Mouse (Mus musculus) megakaryocyte-erythroid progenitor cell, adult 5-6 weeks (primary cell): ENCODE measurements at regions not wholly inside any gene's neighbourhood (a gene's known extent, or its start where the extent isn't known, plus 50 kb on each side); places are given as distances from the start of the nearest gene placed in this dataset.

Experiments
- ATAC-seq: replicated peaks from 2 replicates; pipeline ENCODE4 v1.8.0; 2016; ENCODE audit warnings: mild to moderate bottlenecking, inconsistent platforms; ENCODE audit not compliant: severe bottlenecking, poor library complexity, low FRiP score, low TSS enrichment

- 0 out of 2 replicates have a peak, but pooled peaks have one; percentile 59 for ATAC-seq
Observed at GRCm38 (mm10) chr9:117872387-117873081, 167.8 kb upstream of the Azi2 start.

GRCm38 (mm10) chr9:117872021-117872386, 168.3 kb upstream of the Azi2 start:
- no peak for ATAC-seq

GRCm38 (mm10) chr9:117870616-117871015, 169.7 kb upstream of the Azi2 start:
- no peak for ATAC-seq

- no peak for ATAC-seq
Observed at GRCm38 (mm10) chr9:117863944-117864343, 176.4 kb upstream of the Azi2 start.

GRCm38 (mm10) chr9:117863318-117863717, 177.0 kb upstream of the Azi2 start:
- ATAC-seq, result no peak

- ATAC-seq, result no peak
Observed at GRCm38 (mm10) chr9:117859580-117860045, 180.7 kb upstream of the Azi2 start.

GRCm38 (mm10) chr9:117843531-117843930, 196.8 kb upstream of the Azi2 start:
- no peak for ATAC-seq

- no peak for ATAC-seq
Observed at GRCm38 (mm10) chr9:117836696-117837380, 203.5 kb upstream of the Azi2 start.

- no peak for ATAC-seq
Observed at GRCm38 (mm10) chr9:117833586-117833985, 203.9 kb upstream of the Rbms3 start.

GRCm38 (mm10) chr9:117814661-117815060, 184.9 kb upstream of the Rbms3 start:
- no peak for ATAC-seq

GRCm38 (mm10) chr9:117813216-117813615, 183.5 kb upstream of the Rbms3 start:
- no peak for ATAC-seq

GRCm38 (mm10) chr9:117805812-117806211, 176.1 kb upstream of the Rbms3 start:
- ATAC-seq, result no peak

GRCm38 (mm10) chr9:117784186-117784591, 154.5 kb upstream of the Rbms3 start:
- no peak for ATAC-seq

GRCm38 (mm10) chr9:117754651-117755050, 124.9 kb upstream of the Rbms3 start:
- ATAC-seq, result no peak

- no peak for ATAC-seq
Observed at GRCm38 (mm10) chr9:117753466-117753865, 123.8 kb upstream of the Rbms3 start.

GRCm38 (mm10) chr9:117744906-117745305, 115.2 kb upstream of the Rbms3 start:
- ATAC-seq, result no peak

GRCm38 (mm10) chr9:117729366-117729765, 99.7 kb upstream of the Rbms3 start:
- ATAC-seq, result no peak

- ATAC-seq, result no peak
Observed at GRCm38 (mm10) chr9:117720161-117720598, 90.5 kb upstream of the Rbms3 start.

- ATAC-seq, result no peak
Observed at GRCm38 (mm10) chr9:117717346-117717745, 87.6 kb upstream of the Rbms3 start.

GRCm38 (mm10) chr9:117716476-117716875, 86.8 kb upstream of the Rbms3 start:
- ATAC-seq, result no peak
